Mouse (Mus musculus) brain, embryonic 14.5 days (tissue): Measurements from ENCODE around the gene Dlgap1.

Experiments used
- CTCF ChIP-seq: fragments of 200-500 bp; IDR thresholded peaks from 2 replicates; pipeline ENCODE4 v1.5.1; 2012; ENCODE audit warnings: inconsistent platforms, mild to moderate bottlenecking, moderate library complexity, borderline replicate concordance; ENCODE audit not compliant: insufficient read depth, insufficient read length; ENCODE audit errors: extremely low read depth
- POLR2A ChIP-seq: fragments of 200-500 bp; IDR thresholded peaks from 2 replicates; pipeline ENCODE4 v1.6.1; 2012; ENCODE audit warnings: mild to moderate bottlenecking, inconsistent platforms, borderline replicate concordance; ENCODE audit not compliant: poor library complexity, insufficient read depth, insufficient read length, severe bottlenecking; ENCODE audit errors: extremely low read depth

GRCm38 (mm10) chr17:70787366-70787765, 818.5 kb downstream of the Dlgap1 start:
- TF ChIP-seq CTCF (no peak), POLR2A (no peak)
